Mouse (Mus musculus) heart, postnatal 0 days (tissue): ENCODE data around the gene Gm21985.

Source experiments
- CTCF ChIP-seq: IDR thresholded peaks from 2 replicates; pipeline ENCODE4 v1.5.1; 2016; ENCODE audit warnings: antibody characterized with exemption, control low read depth, low read depth
- EP300 ChIP-seq: IDR thresholded peaks from 2 replicates; pipeline ENCODE4 v1.6.1; 2016; ENCODE audit warnings: antibody characterized with exemption, low read depth

DNA sequence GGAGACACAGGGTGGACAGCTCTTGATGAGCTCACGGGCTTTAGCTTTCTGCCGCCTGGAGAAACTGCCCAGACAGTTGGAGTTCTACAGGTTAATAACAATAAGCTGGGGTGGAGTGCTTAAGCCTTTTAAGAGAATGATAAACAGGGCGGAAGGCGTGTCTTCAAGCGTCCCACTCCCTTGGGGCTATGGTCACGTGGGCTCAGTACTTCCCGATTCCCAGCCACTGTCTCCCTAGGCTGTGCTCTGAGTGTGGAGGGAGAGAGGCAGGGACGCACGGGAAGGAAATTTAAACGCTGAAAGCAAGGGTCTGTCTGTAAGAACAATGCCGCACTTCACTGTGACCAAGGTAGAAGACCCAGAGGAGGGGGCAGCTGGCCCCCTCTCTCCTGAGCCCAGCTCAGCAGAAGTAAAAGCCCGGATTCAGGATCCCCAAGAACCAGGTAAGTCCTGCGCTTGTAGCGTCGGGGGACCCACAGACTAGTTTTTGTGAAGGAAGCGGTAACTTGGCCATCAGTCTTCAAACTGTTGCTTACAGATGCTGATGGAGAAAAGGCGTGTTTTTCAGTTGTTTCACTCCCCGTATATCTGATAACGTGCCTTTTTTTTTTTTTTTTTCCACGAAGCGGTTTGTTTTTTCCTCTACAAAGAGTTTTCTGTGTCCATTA lies 18.4 kb downstream of the Gm21985 start:
- TF ChIP-seq CTCF (no peak), EP300 (no peak)
